ENCODE assay signal across 7 mouse cellular contexts in the genomic region with DNA sequence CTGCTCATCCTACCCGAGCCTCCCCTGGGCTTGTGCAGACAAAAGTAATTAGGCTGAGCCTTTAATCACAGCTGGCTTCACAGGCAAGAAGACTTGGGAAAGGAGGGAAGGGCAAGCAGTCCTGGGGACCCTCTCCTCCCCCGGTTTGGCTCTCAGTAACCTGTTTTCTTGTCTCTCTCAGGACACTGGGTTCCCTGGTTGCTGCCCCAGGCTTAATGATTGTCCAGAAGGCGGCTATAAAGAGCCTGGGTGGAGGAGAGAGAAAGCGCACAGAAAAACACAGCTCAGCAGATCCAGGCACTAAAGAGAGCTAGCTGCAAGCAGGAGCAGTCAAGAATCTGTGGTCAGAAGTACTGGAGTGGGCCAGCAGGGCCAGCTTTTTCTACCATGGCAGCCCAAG. TPM values are rescaled to one million over a fixed set of nuclear protein-coding genes. Genes with fewer than 3 reads are reported as not detected.
A peak's percentile ranks its signal among the peaks of the same experiment; 100 is the strongest.
DNase-seq lines count a peak whose midpoint lies in the region; ATAC-seq and TF ChIP-seq lines count a peak whose summit lies in the region.

No protein-coding gene starts in this region.

- H3K9me3 ChIP-seq in E14TG2a.4 (ENCODE audit: low read length) (no peaks in the 10 kb centered on the region), G1E (replicated peaks) (no peaks in the 10 kb centered on the region)
- no peaks in the 10 kb centered on the region for H3K9me3 ChIP-seq in hindbrain, embryonic 15.5 days
- no peaks in the 10 kb centered on the region for H3K9me3 ChIP-seq in liver, embryonic 13.5 days (replicated peaks)

- TF ChIP-seq CTCF in E14TG2a.4 (conservative IDR thresholded peaks at IDR 0.05; ENCODE audit: low read length) (no peak), G1E (IDR thresholded peaks at IDR 0.05; ENCODE audit: low read depth, low read length) (no peak)

- H3K36me3 ChIP-seq in E14TG2a.4 (ENCODE audit: insufficient read depth, low read length) = peaks cover 48% of the 10 kb centered on the region
- peaks cover 49% of the 10 kb centered on the region for H3K36me3 ChIP-seq in G1E (replicated peaks)
- H3K36me3 ChIP-seq in hindbrain, embryonic 15.5 days = peaks cover 31% of the 10 kb centered on the region
- H3K36me3 ChIP-seq in liver, embryonic 13.5 days = peaks cover 42% of the 10 kb centered on the region

- no peak for ATAC-seq in G1E (ENCODE audit: extremely low read depth, insufficient number of reproducible peaks, low FRiP score, poor library complexity, severe bottlenecking)
- ATAC-seq in hindbrain, embryonic 15.5 days (ENCODE audit: low FRiP score, low read depth) = no peak
- no peak for ATAC-seq in liver, embryonic 13.5 days (ENCODE audit: low read depth)
- no peak for ATAC-seq in megakaryocyte-erythroid progenitor cell, adult 5-6 weeks (replicated peaks; ENCODE audit: low FRiP score, low TSS enrichment, poor library complexity, severe bottlenecking)
- ATAC-seq in cerebellum, adult (ENCODE audit: insufficient number of reproducible peaks, low FRiP score, low TSS enrichment) = no peak

- peak overlapping the region; percentile 93 for H3K4me3 ChIP-seq in E14TG2a.4 (replicated peaks; ENCODE audit: low read length)
- H3K4me3 ChIP-seq in G1E (ENCODE audit: low read depth, low read length) = peak overlapping the region; percentile 81
- H3K4me3 ChIP-seq in hindbrain, embryonic 15.5 days = peak overlapping the region; percentile 70
- peak overlapping the region; percentile 88 for H3K4me3 ChIP-seq in liver, embryonic 13.5 days (replicated peaks)

- peak overlapping the region; percentile 91 for H3K27ac ChIP-seq in hindbrain, embryonic 15.5 days (replicated peaks)
- H3K27ac ChIP-seq in liver, embryonic 13.5 days = peak overlapping the region; percentile 93

- H3K4me2 ChIP-seq in hindbrain, embryonic 15.5 days = peak overlapping the region; percentile 64
- H3K4me2 ChIP-seq in liver, embryonic 13.5 days = peak overlapping the region; percentile 99

- H3K27me3 ChIP-seq in E14TG2a.4 (ENCODE audit: insufficient read depth, low read length) (peaks cover 10% of the 10 kb centered on the region), G1E (ENCODE audit: insufficient read depth, low read length) (no peaks in the 10 kb centered on the region)
- no peaks in the 10 kb centered on the region for H3K27me3 ChIP-seq in hindbrain, embryonic 15.5 days
- H3K27me3 ChIP-seq in liver, embryonic 13.5 days = no peaks in the 10 kb centered on the region

- 12% methylated on average over 4 of the region's 4 CpGs for WGBS in hindbrain, embryonic 15.5 days
- 45% methylated on average over 4 of the region's 4 CpGs for WGBS in liver, embryonic 13.5 days (ENCODE audit: insufficient replicate concordance)

- no peak for DNase-seq in G1E (ENCODE audit: low spot score)
- DNase-seq in liver, embryonic 13.5 days = no peak
- no peak for DNase-seq in spleen, postnatal 14 days (ENCODE audit: low spot score in 2 of 2)

- peak overlapping the region; percentile 71 for H3K9ac ChIP-seq in hindbrain, embryonic 15.5 days
- peak overlapping the region; percentile 95 for H3K9ac ChIP-seq in liver, embryonic 13.5 days

- H3K4me1 ChIP-seq in E14TG2a.4 (replicated peaks; ENCODE audit: low read depth, low read length) (peaks cover 41% of the 10 kb centered on the region), G1E (ENCODE audit: insufficient read depth, low read depth, low read length) (peaks cover 59% of the 10 kb centered on the region)
- H3K4me1 ChIP-seq in hindbrain, embryonic 15.5 days (replicated peaks) = peaks cover 38% of the 10 kb centered on the region
- peaks cover 44% of the 10 kb centered on the region for H3K4me1 ChIP-seq in liver, embryonic 13.5 days (replicated peaks)

RNA-seq across cellular contexts. Expression of a gene that starts 1.4 kb away (rescaled TPM):
- total RNA-seq in G1E (2014; fragmentation: Nextera tagmentation) (10.0 and 16.0 TPM in 2 replicates), G1E (2017) (24.4 and 31.7 TPM in 2 replicates)
- 10.4 and 11.8 TPM in 2 replicates for polyA plus RNA-seq in G1E (2012)
- polyA plus RNA-seq in hindbrain, embryonic 15.5 days (2015; fragmentation: Nextera tagmentation; extraction: Ambion mirVana) = 50.2 and 56.3 TPM in 2 replicates
- 18.4 and 21.3 TPM in 2 replicates for polyA plus RNA-seq in liver, embryonic 13.5 days (2015; fragmentation: Nextera tagmentation; extraction: Ambion mirVana)
- 20.5 and 32.2 TPM in 2 replicates for total RNA-seq in megakaryocyte-erythroid progenitor cell, adult 5-6 weeks (2014; fragmentation: Nextera tagmentation)
- 11.4 and 43.0 TPM in 2 replicates for total RNA-seq in megakaryocyte-erythroid progenitor cell, adult 5-6 weeks (2017)

RNA-seq across cellular contexts. Expression of a gene that starts 8.9 kb away (rescaled TPM):
- total RNA-seq in G1E (2014; fragmentation: Nextera tagmentation) (661 and 718 TPM in 2 replicates), G1E (2017) (2,498 and 2,521 TPM in 2 replicates)
- 230 and 272 TPM in 2 replicates for polyA plus RNA-seq in G1E (2012)
- 1,001 and 1,147 TPM in 2 replicates for polyA plus RNA-seq in hindbrain, embryonic 15.5 days (2015; fragmentation: Nextera tagmentation; extraction: Ambion mirVana)
- 1,487 and 1,590 TPM in 2 replicates for polyA plus RNA-seq in liver, embryonic 13.5 days (2015; fragmentation: Nextera tagmentation; extraction: Ambion mirVana)
- 4,337 and 4,372 TPM in 2 replicates for total RNA-seq in megakaryocyte-erythroid progenitor cell, adult 5-6 weeks (2014; fragmentation: Nextera tagmentation)
- total RNA-seq in megakaryocyte-erythroid progenitor cell, adult 5-6 weeks (2017) = 1,747 and 2,464 TPM in 2 replicates

RNA-seq across cellular contexts. Expression of a gene that starts 9.3 kb away (rescaled TPM):
- 31.8 and 52.9 TPM in 2 replicates for total RNA-seq in G1E (2014; fragmentation: Nextera tagmentation)
- 69.1 and 71.4 TPM in 2 replicates for total RNA-seq in G1E (2017)
- polyA plus RNA-seq in G1E (2012) = 6.3 and 9.6 TPM in 2 replicates
- polyA plus RNA-seq in hindbrain, embryonic 15.5 days (2015; fragmentation: Nextera tagmentation; extraction: Ambion mirVana) = 287 and 295 TPM in 2 replicates
- 68.3 and 69.4 TPM in 2 replicates for polyA plus RNA-seq in liver, embryonic 13.5 days (2015; fragmentation: Nextera tagmentation; extraction: Ambion mirVana)
- 71.6 and 116 TPM in 2 replicates for total RNA-seq in megakaryocyte-erythroid progenitor cell, adult 5-6 weeks (2014; fragmentation: Nextera tagmentation)
- total RNA-seq in megakaryocyte-erythroid progenitor cell, adult 5-6 weeks (2017) = 28.4 and 36.8 TPM in 2 replicates

RNA-seq across cellular contexts. Expression of a gene that starts 18.8 kb away (rescaled TPM):
- total RNA-seq in G1E (2014; fragmentation: Nextera tagmentation) (51.8 and 55.8 TPM in 2 replicates), G1E (2017) (31.2 and 36.6 TPM in 2 replicates)
- polyA plus RNA-seq in G1E (2012) = 21.1 and 27.9 TPM in 2 replicates
- 27.4 and 27.6 TPM in 2 replicates for polyA plus RNA-seq in hindbrain, embryonic 15.5 days (2015; fragmentation: Nextera tagmentation; extraction: Ambion mirVana)
- 15.8 and 19.0 TPM in 2 replicates for polyA plus RNA-seq in liver, embryonic 13.5 days (2015; fragmentation: Nextera tagmentation; extraction: Ambion mirVana)
- 45.1 and 45.6 TPM in 2 replicates for total RNA-seq in megakaryocyte-erythroid progenitor cell, adult 5-6 weeks (2014; fragmentation: Nextera tagmentation)
- total RNA-seq in megakaryocyte-erythroid progenitor cell, adult 5-6 weeks (2017) = 56.5 and 77.5 TPM in 2 replicates

RNA-seq across cellular contexts. Expression of a gene that starts 20.3 kb away (rescaled TPM):
- total RNA-seq in G1E (2014; fragmentation: Nextera tagmentation) = 32.2 and 34.4 TPM in 2 replicates
- total RNA-seq in G1E (2017) = 23.7 and 25.1 TPM in 2 replicates
- polyA plus RNA-seq in G1E (2012) = 10.2 and 10.4 TPM in 2 replicates
- polyA plus RNA-seq in hindbrain, embryonic 15.5 days (2015; fragmentation: Nextera tagmentation; extraction: Ambion mirVana) = 32.0 and 34.9 TPM in 2 replicates
- polyA plus RNA-seq in liver, embryonic 13.5 days (2015; fragmentation: Nextera tagmentation; extraction: Ambion mirVana) = 13.8 and 16.6 TPM in 2 replicates
- 51.4 and 56.1 TPM in 2 replicates for total RNA-seq in megakaryocyte-erythroid progenitor cell, adult 5-6 weeks (2014; fragmentation: Nextera tagmentation)
- 18.9 and 19.3 TPM in 2 replicates for total RNA-seq in megakaryocyte-erythroid progenitor cell, adult 5-6 weeks (2017)
